Mouse (Mus musculus) olfactory bulb, adult 2 months (tissue): ENCODE measurements around the gene Styxl1.

Experiments used
- CTCF ChIP-seq: fragments of 200-500 bp; IDR thresholded peaks from 2 replicates; pipeline ENCODE4 v1.5.1; 2012; ENCODE audit warnings: low read depth, mild to moderate bottlenecking, low read length, moderate library complexity; ENCODE audit not compliant: insufficient read depth
- POLR2A ChIP-seq: fragments of 200-500 bp; IDR thresholded peaks from 2 replicates; pipeline ENCODE4 v1.6.1; 2012; ENCODE audit warnings: mild to moderate bottlenecking, low read depth, low read length, moderate library complexity; ENCODE audit not compliant: insufficient read depth

GRCm38 (mm10) chr5:135794859-135795181, 16.6 kb upstream of the Styxl1 start:
- TF ChIP-seq CTCF (no peak), POLR2A (no peak)
